Mouse (Mus musculus): Measurements from ENCODE around the gene Arhgap29. TPM values are rescaled to one million over a fixed set of nuclear protein-coding genes. Genes with fewer than 3 reads are reported as not detected.
A peak's percentile ranks its signal among the peaks of the same experiment; 100 is the strongest.

Gene Arhgap29
- polyA plus RNA-seq, 1 experiment from 2014 or later = 18.0 TPM

DNA sequence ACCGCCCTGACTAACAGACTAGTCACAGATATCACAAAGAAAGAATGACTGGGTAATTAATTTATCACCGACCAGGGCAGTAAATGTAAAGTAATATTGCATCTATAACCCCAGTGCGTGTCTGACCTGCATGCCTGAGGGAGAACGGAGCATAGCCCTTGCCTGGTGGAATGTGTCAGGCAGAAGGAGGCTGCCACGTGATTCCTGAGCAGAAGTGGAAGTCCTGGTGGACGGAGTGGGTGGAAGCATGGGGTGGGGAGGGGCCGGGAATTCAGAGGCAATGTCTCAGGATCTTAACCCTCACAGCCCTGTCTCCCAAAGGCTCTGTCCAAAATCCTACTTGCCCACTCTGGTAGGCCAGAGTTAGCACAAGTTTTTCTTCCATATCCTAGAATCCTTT is 95.1 kb downstream of the Arhgap29 start:
- 0 out of 2 replicates have a peak, but pooled peaks have one; percentile 9 for ATAC-seq (ENCODE audit: low FRiP score)
- H3K9ac ChIP-seq (replicated peaks) = no peak overlapping the region
- H3K36me3 ChIP-seq = no peaks in the 10 kb centered on the region
- no peaks in the 10 kb centered on the region for H3K9me3 ChIP-seq (replicated peaks)
- WGBS = 32% methylated on average over 7 of the region's 7 CpGs
- no peak overlapping the region for H3K4me3 ChIP-seq (replicated peaks)
- H3K27ac ChIP-seq (replicated peaks) = no peak overlapping the region
- H3K27me3 ChIP-seq (replicated peaks) = peaks cover 20% of the 10 kb centered on the region
- peaks cover 56% of the 10 kb centered on the region for H3K4me1 ChIP-seq
- H3K4me2 ChIP-seq = no peak overlapping the region

DNA sequence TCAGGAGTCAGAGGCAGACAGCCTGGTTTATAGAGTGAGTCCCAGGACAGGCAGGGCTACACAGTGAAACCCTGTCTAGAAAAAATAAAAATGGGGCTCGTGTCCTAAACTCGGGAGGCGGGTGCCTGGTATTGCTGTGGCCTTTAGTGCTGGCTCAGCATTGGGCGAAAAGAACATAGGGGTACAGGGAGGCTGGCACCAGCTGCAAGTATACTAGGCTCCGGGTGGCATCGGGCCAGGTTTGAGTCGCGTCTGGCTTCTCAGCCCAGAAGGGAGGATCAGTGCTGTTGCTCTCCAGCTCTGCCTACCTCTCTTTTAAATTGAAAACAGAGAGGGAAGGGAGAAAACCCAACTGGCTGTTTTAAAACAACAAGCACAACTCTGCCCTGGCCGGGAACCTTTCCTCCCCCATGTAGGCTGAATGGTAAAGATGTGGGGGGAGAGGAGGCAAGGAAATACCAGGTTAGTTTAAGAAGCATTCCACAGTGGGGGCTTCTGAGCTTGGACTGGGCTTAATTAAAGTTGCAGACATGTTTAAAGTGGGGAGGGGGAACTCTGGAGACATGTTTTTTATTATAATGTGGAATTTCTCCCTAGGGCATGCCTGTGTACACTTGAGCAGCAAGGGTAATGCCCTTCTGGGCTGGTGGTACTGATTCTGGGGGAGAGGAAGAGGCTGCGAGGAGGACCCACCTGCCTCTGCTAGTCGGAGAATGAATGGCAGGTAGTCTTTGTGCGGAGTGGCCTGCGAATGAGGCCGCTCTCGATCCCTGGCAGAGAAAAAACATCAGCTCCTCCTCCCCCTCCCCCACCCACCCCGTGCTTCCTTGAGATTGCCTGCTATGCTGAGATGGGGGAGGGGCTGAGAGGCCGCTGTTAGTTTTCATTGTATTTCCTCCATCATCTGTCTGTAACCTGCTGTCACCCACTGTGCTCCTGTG is 95.8 kb downstream of the Arhgap29 start:
- no peak overlapping the region for H3K27ac ChIP-seq (replicated peaks)

DNA sequence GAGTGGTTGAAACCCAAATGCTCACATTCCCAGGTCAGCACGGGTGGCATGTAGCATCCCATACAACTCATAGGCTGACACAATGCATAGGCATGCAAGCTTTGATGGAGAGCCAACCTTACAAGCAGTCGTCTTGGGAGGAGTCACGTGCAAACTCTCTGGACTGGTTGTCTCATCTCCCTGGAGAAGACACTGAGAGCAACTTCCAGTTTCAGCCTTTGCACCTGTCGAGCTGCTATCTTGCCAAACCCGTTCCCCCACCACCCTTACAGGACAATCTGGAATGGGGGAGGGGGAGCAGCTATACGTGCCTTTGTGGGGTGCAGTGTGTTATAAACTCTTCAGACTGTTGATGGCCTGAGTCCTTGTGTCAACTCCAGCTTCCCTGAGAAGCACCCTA is 96.8 kb downstream of the Arhgap29 start:
- no peak overlapping the region for H3K4me2 ChIP-seq
- no peak overlapping the region for H3K4me3 ChIP-seq (replicated peaks)
- no peak overlapping the region for H3K27ac ChIP-seq (replicated peaks)
- H3K4me1 ChIP-seq = peaks cover 42% of the 10 kb centered on the region
- H3K9me3 ChIP-seq (replicated peaks) = no peaks in the 10 kb centered on the region
- peaks cover 10% of the 10 kb centered on the region for H3K27me3 ChIP-seq (replicated peaks)
- no peaks in the 10 kb centered on the region for H3K36me3 ChIP-seq
- 42% methylated on average over 6 of the region's 6 CpGs for WGBS
- no peak for ATAC-seq (ENCODE audit: low FRiP score)
- no peak overlapping the region for H3K9ac ChIP-seq (replicated peaks)

More for the DNA sequence above, 95.8 kb downstream of the Arhgap29 start:
- Histone ChIP-seq H3K4me3 (replicated peaks) (no peak overlapping the region), H3K27me3 (replicated peaks) (peaks cover 12% of the 10 kb centered on the region), H3K9me3 (replicated peaks) (no peaks in the 10 kb centered on the region), H3K4me1 (peaks cover 52% of the 10 kb centered on the region), H3K36me3 (no peaks in the 10 kb centered on the region), H3K9ac (replicated peaks) (no peak overlapping the region), H3K4me2 (peak overlapping the region; percentile 20)
- WGBS = 19% methylated on average over 17 of the region's 17 CpGs
- peak; percentile 65 for ATAC-seq (ENCODE audit: low FRiP score)

DNA sequence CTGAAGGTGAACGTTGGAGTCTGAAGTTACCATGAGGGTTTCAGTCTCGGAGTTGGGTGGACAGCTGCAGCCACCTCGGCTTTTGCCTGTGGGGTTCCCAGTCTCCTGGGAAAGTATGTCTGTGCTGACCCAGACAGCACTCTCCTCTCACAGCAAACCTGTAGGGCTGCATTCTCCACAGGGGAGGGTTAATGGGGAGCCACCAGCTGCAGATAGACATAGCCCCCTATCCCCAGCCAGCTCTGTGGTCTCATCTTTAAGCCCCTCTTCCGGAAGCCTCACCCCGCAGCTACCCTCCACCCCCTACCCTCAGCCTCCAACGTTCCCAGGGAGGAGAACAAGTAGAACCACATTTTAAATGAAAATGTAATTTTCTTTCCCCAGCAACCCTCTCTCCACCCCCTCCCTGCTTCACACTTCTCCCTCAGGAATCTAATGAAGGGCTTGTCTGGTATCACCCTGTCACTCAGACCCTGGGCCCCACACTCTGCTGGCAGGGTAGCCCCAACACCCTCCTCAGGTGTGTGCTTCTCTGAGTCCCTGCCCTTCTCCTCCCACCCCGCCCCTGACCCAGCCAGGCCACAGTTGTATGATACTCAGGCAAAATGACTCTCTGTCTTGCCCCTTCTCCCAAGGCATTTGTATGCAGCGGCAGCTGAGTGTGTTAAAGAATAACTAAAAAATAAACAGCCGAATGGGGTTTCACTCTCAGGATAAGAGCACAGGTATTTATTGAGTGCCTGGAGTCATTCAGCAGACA is 106.3 kb downstream of the Arhgap29 start:
- H3K36me3 ChIP-seq = no peaks in the 10 kb centered on the region
- H3K9ac ChIP-seq (replicated peaks) = no peak overlapping the region
- no peaks in the 10 kb centered on the region for H3K4me1 ChIP-seq
- no peak overlapping the region for H3K4me2 ChIP-seq
- 74% methylated on average over 9 of the region's 9 CpGs for WGBS
- ATAC-seq (ENCODE audit: low FRiP score) = no peak
- H3K4me3 ChIP-seq (replicated peaks) = no peak overlapping the region
- no peak overlapping the region for H3K27ac ChIP-seq (replicated peaks)
- no peaks in the 10 kb centered on the region for H3K27me3 ChIP-seq (replicated peaks)
- no peaks in the 10 kb centered on the region for H3K9me3 ChIP-seq (replicated peaks)

DNA sequence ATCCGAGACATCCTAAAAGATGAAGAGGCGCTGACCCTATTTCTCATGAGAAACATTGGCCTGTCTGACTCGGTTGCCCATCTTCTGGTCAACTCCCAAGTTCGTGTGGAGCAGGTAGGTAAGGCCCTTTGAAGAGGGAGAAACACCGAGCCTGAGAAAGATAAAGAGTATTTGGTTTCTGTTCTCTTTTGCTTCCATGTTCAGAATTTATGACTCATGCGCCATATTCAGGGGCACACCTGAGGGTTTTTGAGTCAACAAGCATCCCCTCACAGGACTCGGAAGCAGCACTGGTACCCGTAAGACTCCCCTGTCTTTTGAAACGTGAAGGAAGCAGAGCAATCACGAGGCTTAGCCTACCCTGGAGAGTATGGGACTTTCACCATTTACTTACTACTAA is 110.2 kb downstream of the Arhgap29 start:
- H3K4me2 ChIP-seq = no peak overlapping the region
- H3K27me3 ChIP-seq (replicated peaks) = no peaks in the 10 kb centered on the region
- H3K4me1 ChIP-seq = no peaks in the 10 kb centered on the region
- H3K9me3 ChIP-seq (replicated peaks) = no peaks in the 10 kb centered on the region
- no peak overlapping the region for H3K4me3 ChIP-seq (replicated peaks)
- 91% methylated on average over 10 of the region's 10 CpGs for WGBS
- H3K27ac ChIP-seq (replicated peaks) = no peak overlapping the region
- H3K9ac ChIP-seq (replicated peaks) = no peak overlapping the region
- no peak for ATAC-seq (ENCODE audit: low FRiP score)
- no peaks in the 10 kb centered on the region for H3K36me3 ChIP-seq

DNA sequence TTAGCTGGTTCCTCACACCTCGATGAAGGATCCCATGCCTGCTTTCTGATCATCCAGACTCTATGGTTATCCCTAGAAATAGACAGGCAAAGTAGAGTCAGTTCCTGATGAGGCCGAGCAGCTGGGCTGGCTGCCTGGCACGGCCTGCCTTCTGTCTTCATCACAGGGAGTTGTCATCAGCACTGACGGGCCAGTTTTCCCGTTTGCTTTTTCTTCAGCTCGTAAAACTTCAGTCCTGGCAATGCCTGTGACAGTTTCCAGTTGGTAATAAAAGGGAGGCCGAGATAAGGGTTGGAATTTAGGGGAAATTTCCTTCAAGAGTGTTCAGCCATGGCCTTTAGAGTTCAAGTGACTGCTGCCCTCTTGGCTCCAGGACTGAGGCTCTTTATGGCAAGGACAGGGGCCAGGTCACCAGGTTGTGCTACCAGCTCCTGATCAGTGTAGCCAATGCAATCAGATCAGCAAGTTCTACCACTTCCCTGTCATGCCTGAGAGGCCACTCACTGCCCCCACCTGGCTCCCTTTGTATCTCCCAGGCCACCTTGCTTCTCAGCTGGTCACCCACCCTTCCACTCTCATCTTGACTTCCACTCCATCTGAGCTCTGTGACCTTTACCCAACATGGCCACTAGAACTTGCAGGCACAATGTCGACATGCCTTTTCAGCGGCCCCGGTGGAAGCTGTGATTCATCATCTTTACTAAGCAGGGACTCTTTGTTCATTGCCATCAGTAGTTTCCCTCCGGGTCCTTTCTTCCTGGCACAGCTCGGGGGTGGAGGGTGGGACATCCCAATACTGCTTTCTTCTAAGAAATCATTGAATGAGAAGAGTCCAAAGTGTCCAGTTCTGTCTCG is 112.4 kb downstream of the Arhgap29 start:
- Histone ChIP-seq H3K4me3 (replicated peaks) (no peak overlapping the region), H3K4me1 (no peaks in the 10 kb centered on the region), H3K27me3 (replicated peaks) (no peaks in the 10 kb centered on the region), H3K4me2 (no peak overlapping the region), H3K9me3 (replicated peaks) (no peaks in the 10 kb centered on the region), H3K27ac (replicated peaks) (no peak overlapping the region), H3K36me3 (no peaks in the 10 kb centered on the region), H3K9ac (replicated peaks) (no peak overlapping the region)
- 72% methylated on average over 13 of the region's 13 CpGs for WGBS
- no peak for ATAC-seq (ENCODE audit: low FRiP score)

Other genes with a start within 250 kb of the Arhgap29 start
- 7.7 and 9.3 TPM in 2 replicates for gene F3, start 229.0 kb upstream of the Arhgap29 start, polyA plus RNA-seq (2015; fragmentation: Nextera tagmentation; extraction: Ambion mirVana)
- 71.2 and 74.4 TPM in 2 replicates for gene Abcd3, start 137.2 kb upstream of the Arhgap29 start, polyA plus RNA-seq (2015; fragmentation: Nextera tagmentation; extraction: Ambion mirVana)
- 0.97 and 1.0 TPM in 2 replicates for gene Abca4, start 91.9 kb downstream of the Arhgap29 start, polyA plus RNA-seq (2015; fragmentation: Nextera tagmentation; extraction: Ambion mirVana)